Mouse (Mus musculus): ENCODE measurements around the gene Il1rl2.

- TF ChIP-seq CTCF (IDR thresholded peaks at IDR 0.05; ENCODE audit: low read depth) (no peak), EP300 (IDR thresholded peaks at IDR 0.05; ENCODE audit: low read depth) (no peak)
Observed at GRCm38 (mm10) chr1:40277944-40278343, 46.5 kb upstream of the Il1rl2 start.

Data from heart, postnatal 0 days (tissue).